Mouse (Mus musculus) spleen, adult 2 months (tissue): ENCODE data around the gene Cyp4f17.
"Not testable (repeated sequence)": the region's sequence is repeated elsewhere in the genome, so short reads cannot be mapped to it uniquely, and the experiment has no call there.

Source experiments
- CTCF ChIP-seq: fragments of 200-500 bp; IDR thresholded peaks from 2 replicates; pipeline ENCODE4 v1.5.1; 2011; ENCODE audit warnings: mild to moderate bottlenecking, inconsistent platforms; ENCODE audit not compliant: insufficient read depth, insufficient read length, insufficient replicate concordance; ENCODE audit errors: extremely low read depth
- POLR2A ChIP-seq: fragments of 200-500 bp; IDR thresholded peaks from 2 replicates; pipeline ENCODE4 v1.6.1; 2011; ENCODE audit warnings: low read depth, low read length, inconsistent platforms

GRCm38 (mm10) chr17:32526341-32526740, 20.5 kb downstream of the Cyp4f17 start:
- not testable (repeated sequence) for TF ChIP-seq CTCF, POLR2A
